Mouse (Mus musculus) cerebellum, adult 8-10 months (tissue): ENCODE measurements at regions not wholly inside any gene's neighbourhood (a gene's known extent, or its start where the extent isn't known, plus 50 kb on each side); places are given as distances from the start of the nearest gene placed in this dataset.

Experiments used
- DNase-seq: peaks from one replicate; pipeline ENCODE4 v3.0.0; 2022

- DNase-seq: no peak
Measured at GRCm38 (mm10) chr13:70311226-70312055, 326.0 kb downstream of the Ice1 start.

GRCm38 (mm10) chr13:70313205-70313604 is 324.2 kb downstream of the Ice1 start:
- no peak for DNase-seq

- DNase-seq: no peak
Measured at GRCm38 (mm10) chr13:70323537-70323936, 313.9 kb downstream of the Ice1 start.

GRCm38 (mm10) chr13:70336069-70336468 is 301.4 kb downstream of the Ice1 start:
- DNase-seq: no peak

DNA sequence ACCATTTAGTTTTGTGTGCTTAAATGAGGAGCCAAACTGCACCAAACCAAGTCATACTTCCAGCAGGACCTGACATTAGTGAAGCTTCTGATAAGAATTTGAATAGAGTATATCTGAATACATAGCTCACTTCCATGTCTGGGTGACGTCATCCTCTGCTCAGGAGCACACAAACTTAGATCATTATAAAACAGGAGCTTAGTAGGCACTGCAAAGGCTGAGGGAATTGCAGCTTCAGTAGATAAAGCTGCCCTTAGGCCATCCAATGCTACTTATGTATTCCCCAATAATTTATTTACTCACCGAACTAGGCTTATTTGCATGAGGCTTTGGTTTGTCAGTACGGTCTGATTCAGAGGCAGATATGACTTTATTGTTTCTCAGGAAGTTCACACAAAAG is 297.0 kb downstream of the Ice1 start:
- no peak for DNase-seq

DNA sequence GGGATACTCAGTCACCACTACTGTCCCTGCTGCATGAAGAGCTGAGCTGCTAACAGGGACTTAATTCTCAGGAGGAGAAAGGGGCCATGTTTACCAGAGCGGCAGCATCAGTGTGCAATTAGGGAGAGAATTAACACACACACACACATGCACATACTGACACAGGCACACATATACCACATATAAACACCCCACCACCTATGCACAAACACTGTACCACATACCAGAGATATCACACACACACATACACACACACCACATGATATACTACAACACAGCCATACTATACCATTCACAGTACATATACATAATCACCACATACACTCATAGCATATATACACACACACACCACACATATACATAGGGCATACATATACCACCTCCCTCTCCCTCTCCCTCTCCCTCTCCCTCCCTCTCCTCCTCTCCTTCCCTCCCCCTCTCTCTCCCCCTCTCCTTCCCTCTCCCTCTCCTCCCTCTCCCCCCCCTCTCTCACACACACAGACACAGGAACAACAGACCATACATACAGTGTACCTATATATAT is 294.2 kb downstream of the Ice1 start:
- DNase-seq: no peak

DNA sequence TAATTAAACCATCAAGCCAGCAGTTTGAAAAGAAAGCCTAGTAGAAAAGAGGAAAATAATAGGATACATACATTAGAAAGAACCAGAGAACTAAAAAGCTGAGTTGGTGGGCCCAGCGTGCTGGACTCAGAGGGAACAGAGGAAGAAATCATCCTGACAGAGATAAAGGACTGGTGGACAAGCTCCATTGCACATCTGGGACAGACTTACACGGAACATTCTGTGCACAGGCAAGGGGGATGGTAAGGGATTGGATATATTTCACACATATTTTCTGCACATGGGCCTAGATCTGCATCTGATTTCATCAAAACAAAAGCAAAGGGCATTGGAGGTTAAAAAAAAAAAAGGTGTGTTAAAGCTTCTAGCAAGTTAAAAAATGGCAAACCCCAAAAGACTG is 293.5 kb downstream of the Ice1 start:
- DNase-seq: no peak

GRCm38 (mm10) chr13:70344311-70344710 is 293.1 kb downstream of the Ice1 start:
- DNase-seq: no peak

GRCm38 (mm10) chr13:70348456-70348855 is 289.0 kb downstream of the Ice1 start:
- no peak for DNase-seq

DNA sequence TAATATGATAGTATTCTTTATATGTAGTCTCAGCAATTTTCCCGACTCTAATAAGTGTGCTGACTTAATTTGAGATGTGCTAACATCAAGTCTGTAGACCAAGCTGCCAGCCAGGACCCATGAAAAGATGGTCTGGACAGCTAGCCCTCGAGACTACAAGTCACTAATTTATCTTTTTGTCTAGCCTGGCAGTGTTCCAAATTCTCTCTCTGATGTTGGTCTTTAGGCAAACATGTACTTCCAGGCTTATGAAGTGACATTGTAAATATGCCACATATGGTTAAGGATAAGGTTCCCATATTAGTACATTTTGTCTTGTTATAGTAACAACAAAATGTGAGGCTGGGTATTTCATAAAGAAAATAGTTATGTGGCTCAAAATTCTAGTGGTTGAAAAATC is 288.5 kb downstream of the Ice1 start:
- DNase-seq: no peak

- DNase-seq: no peak
Measured at GRCm38 (mm10) chr13:70369647-70370046, 267.8 kb downstream of the Ice1 start.

GRCm38 (mm10) chr13:70380772-70381171 is 256.7 kb downstream of the Ice1 start:
- no peak for DNase-seq

DNA sequence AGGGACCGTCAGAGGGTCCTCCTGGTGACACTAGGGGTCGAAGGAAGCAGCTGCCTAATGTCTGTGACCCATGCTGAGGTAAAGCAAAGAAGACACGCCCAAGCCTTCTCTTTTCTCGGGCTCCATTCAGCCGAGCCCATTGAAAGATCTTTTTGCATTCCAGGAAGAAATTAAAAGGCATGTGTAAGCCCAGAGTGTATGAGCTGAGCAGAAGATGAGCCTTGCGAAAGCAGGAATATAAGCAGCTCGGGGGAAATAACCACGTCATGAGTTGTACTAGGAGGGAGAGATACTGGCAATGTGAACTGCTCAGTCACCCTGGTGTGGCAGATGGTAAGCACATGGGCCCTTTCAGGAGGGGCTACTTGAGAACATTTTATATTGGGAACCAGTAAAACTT is 252.1 kb downstream of the Ice1 start:
- DNase-seq: no peak

GRCm38 (mm10) chr13:70412788-70413187 is 224.6 kb downstream of the Ice1 start:
- DNase-seq: no peak

GRCm38 (mm10) chr13:70418156-70418555 is 219.3 kb downstream of the Ice1 start:
- no peak for DNase-seq

DNA sequence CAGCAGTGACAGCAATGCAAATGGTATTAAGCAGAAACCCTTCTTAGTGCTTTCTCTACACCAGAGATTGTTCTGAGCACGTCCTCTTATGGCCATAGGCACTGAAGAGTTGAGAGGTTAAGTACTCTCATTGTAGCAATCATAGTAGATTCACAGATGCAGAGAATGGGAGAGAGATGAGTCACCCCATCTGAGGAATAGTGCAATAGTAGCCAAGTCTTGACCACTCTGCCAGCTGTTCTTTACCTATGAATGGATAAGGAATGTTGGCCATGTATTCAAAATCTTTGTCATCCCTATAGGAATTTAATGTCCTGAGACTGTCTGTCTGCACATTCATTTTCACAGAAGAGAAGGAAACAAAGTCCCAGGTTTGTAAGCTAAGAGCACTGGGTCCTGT is 198.0 kb downstream of the Ice1 start:
- DNase-seq: no peak

- no peak for DNase-seq
Measured at GRCm38 (mm10) chr13:70446940-70447339, 190.5 kb downstream of the Ice1 start.

- DNase-seq: no peak
Measured at GRCm38 (mm10) chr13:70454592-70455390, 182.6 kb downstream of the Ice1 start.

DNA sequence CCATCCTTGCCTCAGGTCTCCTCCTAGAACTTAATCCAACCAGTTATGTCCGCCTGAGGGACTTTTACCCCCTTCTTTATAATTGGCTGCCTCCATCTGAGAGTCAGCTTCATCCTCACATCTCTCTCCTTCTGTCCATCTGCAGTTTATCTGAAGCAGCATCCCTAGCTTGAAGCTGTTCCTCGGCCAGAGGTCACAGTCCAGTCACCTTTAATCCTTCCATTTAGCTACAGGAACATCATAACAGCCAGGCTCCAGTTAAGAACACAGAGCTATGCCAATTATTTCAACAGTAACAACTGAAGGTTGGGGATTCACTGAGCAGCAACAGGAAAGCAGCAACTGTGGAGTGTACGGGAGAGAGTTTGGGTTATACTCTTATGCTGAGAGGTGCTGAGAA is 179.0 kb downstream of the Ice1 start:
- DNase-seq: no peak

GRCm38 (mm10) chr13:70464996-70465395 is 172.4 kb downstream of the Ice1 start:
- no peak for DNase-seq

DNA sequence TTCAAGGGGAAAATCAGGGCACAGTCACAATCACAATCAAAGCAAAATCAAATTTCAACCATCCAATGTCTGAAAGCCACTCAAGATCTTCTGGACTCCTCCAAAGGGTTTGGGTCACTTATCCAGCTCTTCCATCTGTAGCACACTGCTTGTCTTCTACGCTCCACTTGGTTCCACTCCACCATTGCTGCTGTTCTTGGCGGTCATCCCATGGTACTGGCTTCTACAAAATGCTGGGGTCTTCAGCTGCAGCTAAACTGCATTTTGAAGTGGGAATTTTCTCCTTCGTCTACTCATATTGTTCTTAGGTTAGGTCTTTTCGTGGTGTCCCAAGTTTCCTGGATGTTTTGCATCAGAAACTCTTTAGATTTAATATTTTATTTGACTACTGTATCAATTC is 162.7 kb downstream of the Ice1 start:
- no peak for DNase-seq

- DNase-seq: peak; percentile 42
Measured at GRCm38 (mm10) chr13:70475366-70475765, 162.1 kb downstream of the Ice1 start.

DNA sequence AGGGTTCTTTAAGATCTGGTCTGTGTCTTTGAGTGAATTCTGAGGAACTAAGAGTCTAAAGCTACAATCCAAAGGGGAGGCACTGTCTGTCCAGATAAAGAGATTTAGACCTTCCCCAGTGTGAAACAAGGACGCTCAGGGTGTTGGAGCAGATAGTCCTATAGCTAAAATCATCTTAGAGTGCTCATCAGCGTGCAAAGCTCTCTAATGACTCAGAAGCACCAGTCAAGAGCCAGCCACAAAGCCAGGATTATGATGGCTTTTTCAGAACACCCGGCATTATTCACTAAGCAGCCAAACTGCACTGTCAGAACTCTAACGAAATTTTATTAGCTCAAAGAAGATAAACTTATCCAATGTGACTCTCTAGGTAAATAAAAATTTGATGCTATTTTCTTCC is 138.1 kb downstream of the Ice1 start:
- DNase-seq: no peak
